Mouse (Mus musculus): ENCODE results near the gene Borcs8.

GRCm38 (mm10) chr8:70163316-70163715 is 24.0 kb downstream of the Borcs8 start:
- TF ChIP-seq CTCF (IDR thresholded peaks at IDR 0.05) (no peak), POLR2A (IDR thresholded peaks at IDR 0.05; ENCODE audit: insufficient read depth, low read depth, low read length) (no peak), EP300 (IDR thresholded peaks at IDR 0.05; ENCODE audit: insufficient read depth, low read depth, low read length) (no peak)
